Mouse (Mus musculus) heart, embryonic 16.5 days (tissue): Measurements from ENCODE around the gene Gsap. TPM values are rescaled to one million over a fixed set of nuclear protein-coding genes. Genes with fewer than 3 reads are reported as not detected.
A peak's percentile ranks its signal among the peaks of the same experiment; 100 is the strongest.
"Not testable (repeated sequence)": the region's sequence is repeated elsewhere in the genome, so short reads cannot be mapped to it uniquely, and the experiment has no call there.

ENCODE experiments used
- ATAC-seq: fragments of 200-750 bp; cut with Nextera tagmentation; replicated peaks from 2 replicates; pipeline ENCODE4 v1.8.0; 2017; ENCODE audit warnings: moderate number of reproducible peaks; ENCODE audit not compliant: insufficient read depth, low FRiP score; ENCODE audit errors: extremely low read depth
- H3K27ac ChIP-seq: fragments of 300-500 bp; sonication (generic); 2 replicates; pipeline ENCODE4 v1.5.1; 2014; ENCODE audit warnings: mild to moderate bottlenecking, low read length, control low read depth, moderate library complexity
- H3K27me3 ChIP-seq: fragments of 300-500 bp; sonication (generic); 2 replicates; pipeline ENCODE4 v1.6.1; 2014; ENCODE audit warnings: low read length, mixed read lengths; ENCODE audit not compliant: control insufficient read depth, insufficient read depth
- H3K36me3 ChIP-seq: fragments of 300-500 bp; sonication (generic); 2 replicates; pipeline ENCODE4 v1.6.1; 2014; ENCODE audit not compliant: control insufficient read depth, insufficient read depth
- H3K4me1 ChIP-seq: fragments of 300-500 bp; sonication (generic); 2 replicates; pipeline ENCODE4 v1.6.1; 2014; ENCODE audit warnings: low read length, mixed read lengths; ENCODE audit not compliant: control insufficient read depth, insufficient read depth
- H3K4me2 ChIP-seq: fragments of 300-500 bp; sonication (generic); 2 replicates; pipeline ENCODE4 v1.6.1; 2014; ENCODE audit warnings: low read depth, mild to moderate bottlenecking, control low read depth, low read length
- H3K4me3 ChIP-seq: fragments of 300-500 bp; sonication (generic); 2 replicates; pipeline ENCODE4 v1.5.1; 2014; ENCODE audit warnings: mild to moderate bottlenecking, control low read depth, low read length
- H3K9ac ChIP-seq: fragments of 300-500 bp; sonication (generic); 2 replicates; pipeline ENCODE4 v1.6.1; 2014; ENCODE audit warnings: low read length, control low read depth
- H3K9me3 ChIP-seq: fragments of 300-500 bp; sonication (generic); replicated peaks from 2 replicates; pipeline ENCODE4 v1.6.1; 2016; ENCODE audit warnings: low read length; ENCODE audit not compliant: control insufficient read depth
- WGBS: fragments of 180-500 bp; shearing (Covaris S2); extraction: QIAGEN DNeasy Blood & Tissue Kit; methylation state at CpG from one replicate; pipeline ENCODE4 v1.1.7; 2014; 5-methylcytosine and 5-hydroxymethylcytosine counted together
- polyA plus RNA-seq: library from polyadenylated mRNA; unstranded; fragments of >200 nt; fragmentation: Nextera tagmentation; extraction: Ambion mirVana; gene quantifications from 2 replicates; pipeline ENCODE4 v1.2.1, GENCODE M21; 2015

Gsap gene
- 2.3 and 2.5 TPM in 2 replicates for polyA plus RNA-seq

DNA sequence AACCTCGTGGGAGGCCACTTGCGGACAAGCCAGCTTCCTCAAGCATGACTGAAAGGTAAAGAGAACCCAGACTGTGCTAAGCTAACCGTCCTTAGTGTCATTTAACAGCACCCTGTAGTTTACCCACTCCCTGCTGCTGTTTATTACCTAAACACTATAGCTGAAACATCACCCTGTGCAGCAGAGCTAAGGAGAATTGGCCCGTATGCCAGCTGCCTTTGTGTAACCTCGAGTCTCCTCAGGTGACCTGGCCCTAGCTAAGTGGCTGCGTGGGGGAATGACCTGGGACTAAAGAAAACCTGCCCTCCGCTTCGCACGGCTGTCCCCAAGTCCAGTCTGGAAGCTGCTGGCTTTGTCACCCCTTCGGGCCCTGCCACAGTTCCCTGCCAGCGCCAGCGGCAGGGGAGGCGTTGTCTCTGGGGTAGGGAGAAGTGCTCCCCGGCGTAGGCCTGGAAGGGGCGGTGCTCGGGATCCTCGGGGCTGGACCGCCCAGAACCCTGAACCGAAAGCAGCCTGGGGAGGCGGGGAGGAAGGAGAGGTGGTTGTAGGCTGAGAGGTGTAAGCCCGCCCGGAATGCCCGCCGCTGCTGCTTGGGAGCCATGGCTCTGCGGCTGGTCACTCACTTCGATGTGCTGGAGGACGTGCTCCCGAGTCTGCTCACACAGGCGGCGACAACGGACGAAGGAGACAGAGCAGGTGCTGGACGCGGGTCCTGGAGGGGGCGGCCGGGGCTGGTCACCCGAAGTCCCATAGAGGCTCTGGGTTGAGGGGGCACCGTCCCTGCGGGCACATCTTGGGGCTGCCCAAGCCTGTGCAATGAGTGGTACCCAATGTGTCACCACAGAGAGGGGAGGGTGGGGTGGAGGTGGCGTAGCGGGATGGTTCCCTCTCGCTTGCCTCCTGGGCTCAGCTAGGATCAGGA lies at the start of gene Gsap:
Gene Gsap (plus strand): TSS at position 492 of the 922 bp plus-strand sequence.
- Histone ChIP-seq H3K4me1 (peaks cover 5% of the 10 kb centered on the region), H3K4me3 (peak within 1 kb of the TSS; percentile 58), H3K9ac (peak within 1 kb of the TSS; percentile 72), H3K27ac (no peak within 1 kb of the TSS), H3K9me3 (no peaks in the 10 kb centered on the region), H3K27me3 (no peaks in the 10 kb centered on the region), H3K4me2 (peak within 1 kb of the TSS; percentile 97), H3K36me3 (no peaks in the 10 kb centered on the region)
- ATAC-seq, result peak; percentile 94
- 5% methylated on average over 43 of the region's 43 CpGs for WGBS

DNA sequence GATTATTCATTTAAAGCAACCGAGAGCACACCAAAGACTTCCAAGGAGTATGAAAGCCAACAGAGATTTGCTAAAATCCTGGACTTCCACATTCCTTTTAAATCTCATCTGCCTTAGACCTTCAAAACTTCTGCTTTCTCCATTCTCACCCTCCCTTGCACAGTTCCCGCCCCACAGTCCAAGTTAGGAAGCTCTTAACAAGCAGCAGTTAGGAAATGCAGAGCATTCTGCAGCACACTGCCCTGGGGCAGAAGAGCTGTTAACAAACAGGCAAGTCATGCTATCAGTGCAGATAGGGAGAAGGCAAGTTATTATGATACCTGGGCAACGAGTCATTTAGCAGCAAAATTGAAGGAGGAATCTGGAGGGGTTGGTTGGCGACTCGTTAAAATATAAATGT lies 49.5 kb upstream of the Gsap start:
- WGBS, result 46% methylated on average over 5 of the region's 5 CpGs
- peak overlapping the region; percentile 69 for H3K27ac ChIP-seq

DNA sequence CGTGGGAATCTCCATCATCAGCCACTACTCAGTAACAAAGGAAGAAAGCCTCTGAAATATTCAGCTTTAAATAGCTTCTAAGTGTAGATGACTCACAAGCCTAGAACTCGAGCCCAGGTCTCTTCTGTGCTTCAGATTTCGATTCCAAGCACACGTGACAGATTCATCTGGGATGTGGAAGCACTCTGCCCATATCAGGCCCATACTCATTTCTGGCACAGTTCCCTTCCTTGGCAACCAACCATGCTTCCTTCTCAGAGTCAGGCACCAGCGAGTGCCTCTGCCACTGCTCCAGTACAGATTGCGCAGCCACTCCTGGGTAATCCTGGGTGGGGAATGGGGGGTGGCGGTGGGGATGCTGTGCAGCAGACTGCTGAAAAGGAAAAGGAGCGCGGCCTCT lies 46.5 kb upstream of the Gsap start:
- Histone ChIP-seq H3K4me1 (peaks cover 19% of the 10 kb centered on the region), H3K4me3 (0 out of 2 replicates have a peak overlapping the region, but pooled peaks have one; percentile 12), H3K9ac (peak overlapping the region; percentile 57), H3K27me3 (no peaks in the 10 kb centered on the region), H3K9me3 (no peaks in the 10 kb centered on the region), H3K4me2 (peak overlapping the region; percentile 46; the same call in 1 of the 2 replicates), H3K36me3 (no peaks in the 10 kb centered on the region), H3K27ac (peak overlapping the region; percentile 93)
- peak; percentile 89 for ATAC-seq
- 27% methylated on average over 9 of the region's 9 CpGs for whole genome bisulfite sequencing

More for the DNA sequence above, 49.5 kb upstream of the Gsap start:
- no peaks in the 10 kb centered on the region for H3K36me3 ChIP-seq
- no peak for ATAC-seq
- no peaks in the 10 kb centered on the region for H3K27me3 ChIP-seq
- H3K9me3 ChIP-seq, result no peaks in the 10 kb centered on the region
- H3K4me1 ChIP-seq, result peaks cover 14% of the 10 kb centered on the region
- H3K4me3 ChIP-seq, result no peak overlapping the region
- H3K9ac ChIP-seq, result no peak overlapping the region
- H3K4me2 ChIP-seq, result no peak overlapping the region

DNA sequence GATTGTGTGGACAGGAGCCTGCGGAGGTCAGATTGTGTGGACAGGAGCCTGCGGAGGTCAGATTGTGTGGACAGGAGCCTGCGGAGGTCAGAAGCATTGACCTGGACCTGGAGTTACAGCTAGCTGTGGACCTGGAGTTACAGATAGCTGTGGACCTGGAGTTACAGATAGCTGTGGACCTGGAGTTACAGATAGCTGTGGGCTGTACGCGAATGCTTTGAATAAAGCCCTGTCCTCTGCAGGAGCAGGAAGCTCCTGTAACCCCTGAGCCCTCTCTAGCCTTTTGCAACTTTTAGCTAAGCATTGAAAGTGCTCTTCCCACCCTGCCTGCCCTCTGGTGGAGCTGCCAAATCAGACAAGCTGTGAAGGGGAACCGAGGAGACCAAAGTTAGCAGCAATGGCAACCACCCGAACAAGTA lies 44.9 kb upstream of the Gsap start:
- not testable (repeated sequence) for H3K27me3 ChIP-seq, H3K4me3 ChIP-seq, H3K36me3 ChIP-seq, H3K9me3 ChIP-seq, ATAC-seq
- Histone ChIP-seq H3K4me1 (peaks cover 18% of the 10 kb centered on the region), H3K9ac (peak overlapping the region; percentile 20; the same call in 1 of the 2 replicates), H3K4me2 (peak overlapping the region; percentile 36; the same call in 1 of the 2 replicates), H3K27ac (peak overlapping the region; percentile 77)
- WGBS, result 51% methylated on average over 7 of the region's 7 CpGs

- H3K27me3 ChIP-seq, result no peaks in the 10 kb centered on the region
- H3K36me3 ChIP-seq, result no peaks in the 10 kb centered on the region
- peak overlapping the region; percentile 36; the same call in 1 of the 2 replicates for H3K4me2 ChIP-seq
- no peak for ATAC-seq
- no peaks in the 10 kb centered on the region for H3K9me3 ChIP-seq
- H3K4me3 ChIP-seq, result no peak overlapping the region
- H3K27ac ChIP-seq, result peak overlapping the region; percentile 77
- H3K4me1 ChIP-seq, result peaks cover 14% of the 10 kb centered on the region
- peak overlapping the region; percentile 20; the same call in 1 of the 2 replicates for H3K9ac ChIP-seq
- WGBS, result 29% methylated on average over 5 of the region's 5 CpGs
Observed at GRCm38 (mm10) chr5:21141626-21142025, 44.4 kb upstream of the Gsap start.

- H3K27ac ChIP-seq, result no peak overlapping the region
- peaks cover 13% of the 10 kb centered on the region for H3K4me1 ChIP-seq
- 86% methylated on average over 7 of the region's 7 CpGs for WGBS
- ATAC-seq, result no peak
- H3K9me3 ChIP-seq, result no peaks in the 10 kb centered on the region
- no peak overlapping the region for H3K4me3 ChIP-seq
- H3K4me2 ChIP-seq, result no peak overlapping the region
- H3K9ac ChIP-seq, result no peak overlapping the region
- no peaks in the 10 kb centered on the region for H3K36me3 ChIP-seq
- no peaks in the 10 kb centered on the region for H3K27me3 ChIP-seq
Observed at GRCm38 (mm10) chr5:21143032-21143431, 43.0 kb upstream of the Gsap start.

- H3K4me3 ChIP-seq, result no peak overlapping the region
- H3K9ac ChIP-seq, result no peak overlapping the region
- H3K4me2 ChIP-seq, result no peak overlapping the region
- H3K4me1 ChIP-seq, result peaks cover 13% of the 10 kb centered on the region
- H3K27me3 ChIP-seq, result no peaks in the 10 kb centered on the region
- 37% methylated on average over 8 of the region's 8 CpGs for WGBS
- ATAC-seq, result peak; percentile 60
- no peaks in the 10 kb centered on the region for H3K36me3 ChIP-seq
- H3K27ac ChIP-seq, result 0 out of 2 replicates have a peak overlapping the region, but pooled peaks have one; percentile 30
- no peaks in the 10 kb centered on the region for H3K9me3 ChIP-seq
Observed at GRCm38 (mm10) chr5:21144506-21145169, 41.4 kb upstream of the Gsap start.

GRCm38 (mm10) chr5:21148358-21148757 lies 37.7 kb upstream of the Gsap start:
- Histone ChIP-seq H3K4me2 (no peak overlapping the region), H3K27me3 (no peaks in the 10 kb centered on the region), H3K9ac (no peak overlapping the region), H3K4me1 (peaks cover 2% of the 10 kb centered on the region), H3K9me3 (peaks cover 2% of the 10 kb centered on the region; the same call in 1 of the 2 replicates), H3K27ac (no peak overlapping the region), H3K4me3 (no peak overlapping the region), H3K36me3 (no peaks in the 10 kb centered on the region)
- no peak for ATAC-seq
- WGBS, result 71% methylated on average over 3 of the region's 3 CpGs
